ENCODE assay signal across 24 mouse cellular contexts in the genomic region with DNA sequence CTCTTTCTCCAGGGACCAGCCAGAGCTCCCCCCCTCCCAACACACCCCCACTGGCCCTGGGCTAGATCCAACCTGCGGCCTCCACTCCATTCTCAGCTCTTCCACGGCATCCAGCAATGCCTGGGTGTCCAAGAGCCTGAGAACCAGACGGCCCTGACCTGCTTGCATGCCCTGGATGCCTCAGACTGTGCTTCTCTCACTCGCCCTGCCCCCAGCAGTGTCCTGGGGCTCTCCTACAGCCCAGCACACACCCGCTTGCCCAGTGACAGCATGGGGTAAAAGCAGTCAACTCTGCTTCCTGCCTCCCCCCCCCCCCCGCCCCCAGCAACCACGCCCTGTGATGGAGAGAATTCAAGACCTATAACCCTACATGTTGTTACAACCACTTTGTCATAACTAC. TPM values are rescaled to one million over a fixed set of nuclear protein-coding genes. Genes with fewer than 3 reads are reported as not detected.
DNase-seq lines count a peak whose midpoint lies in the region; ATAC-seq and TF ChIP-seq lines count a peak whose summit lies in the region.
"Had no signal": no experiment of that assay in that cellular context is flagged by ENCODE, and none has a peak within 500 bp of the region (broad histone marks: within the 10 kb centered on the region; RNA-seq: fewer than 3 reads in every experiment).

No protein-coding gene starts in this region.

- no peak for TF ChIP-seq CTCF in ES-Bruce4 (IDR thresholded peaks at IDR 0.05; ENCODE audit: low read depth, low read length)
- TF ChIP-seq CTCF in Patski (IDR thresholded peaks at IDR 0.05), result no peak

- H3K27ac ChIP-seq in kidney, embryonic 16.5 days (ENCODE audit: low read length), result no peak overlapping the region
- no peak overlapping the region for H3K27ac ChIP-seq in kidney, embryonic 14.5 days (ENCODE audit: low read depth, low read length)
- no peak overlapping the region for H3K27ac ChIP-seq in ES-Bruce4 (ENCODE audit: insufficient read depth, low read length)
- H3K27ac ChIP-seq: embryonic facial prominence, embryonic 13.5 days; embryonic facial prominence, embryonic 15.5 days; forebrain, embryonic 10.5 days; forebrain, embryonic 12.5 days had no signal

- TF ChIP-seq POLR2A in ES-Bruce4 (IDR thresholded peaks at IDR 0.05; ENCODE audit: insufficient read depth, low read length), result no peak

- H3K27me3 ChIP-seq in kidney, embryonic 16.5 days (ENCODE audit: insufficient read depth, low read length), result no peaks in the 10 kb centered on the region; the same call in 1 of the 2 replicates
- H3K27me3 ChIP-seq in kidney, embryonic 14.5 days (ENCODE audit: control insufficient read depth, insufficient read depth, low read length), result no peaks in the 10 kb centered on the region
- H3K27me3 ChIP-seq in ES-Bruce4 (ENCODE audit: control insufficient read depth, insufficient read depth, low read length, poor library complexity, severe bottlenecking) (no peaks in the 10 kb centered on the region), Patski (no peaks in the 10 kb centered on the region)
- H3K27me3 ChIP-seq: embryonic facial prominence, embryonic 13.5 days; embryonic facial prominence, embryonic 15.5 days; forebrain, embryonic 12.5 days had no signal

- H3K4me3 ChIP-seq in kidney, embryonic 16.5 days (ENCODE audit: low read length), result no peak overlapping the region
- H3K4me3 ChIP-seq in kidney, embryonic 14.5 days (ENCODE audit: low read length), result no peak overlapping the region
- H3K4me3 ChIP-seq in ES-Bruce4 (ENCODE audit: low read depth, low read length), result no peak overlapping the region
- H3K4me3 ChIP-seq: embryonic facial prominence, embryonic 13.5 days; embryonic facial prominence, embryonic 15.5 days; erythroblast, embryonic 14.5 days; forebrain, embryonic 10.5 days; forebrain, embryonic 12.5 days had no signal

- in situ Hi-C loops in Patski (cut with MboI; ENCODE audit: low pct_unique_long_range_greater_than_20kb), result no loop called here

- H3K9ac ChIP-seq in kidney, embryonic 16.5 days (replicated peaks; ENCODE audit: low read length), result no peak overlapping the region
- H3K9ac ChIP-seq in kidney, embryonic 14.5 days (ENCODE audit: low read depth, low read length), result no peak overlapping the region
- H3K9ac ChIP-seq in ES-Bruce4 (ENCODE audit: low read depth, poor library complexity, severe bottlenecking), result no peak overlapping the region
- H3K9ac ChIP-seq: embryonic facial prominence, embryonic 13.5 days; embryonic facial prominence, embryonic 15.5 days; forebrain, embryonic 12.5 days had no signal

- peak; percentile 73; the same call in 1 of the 2 replicates for TF ChIP-seq EP300 in ES-Bruce4 (IDR thresholded peaks at IDR 0.05; ENCODE audit: insufficient read depth, low read depth, low read length)

- no peak for DNase-seq in Patski (ENCODE audit: low read depth, low spot score)
- DNase-seq in layer of hippocampus, postnatal 25 days (ENCODE audit: extremely low spot score in 1 of 2, low spot score in 1 of 2), result no peak
- DNase-seq in cerebellum, adult 11-12 months, result no peak
- no peak for DNase-seq in lung, postnatal 4 days
- DNase-seq: adrenal gland, adult 8-10 months; adrenal gland, postnatal 14 days; adrenal gland, postnatal 36 days; cerebellum, adult 18-20 months; cerebellum, adult 8-10 months; cerebellum, adult 9-11 months; cerebellum, postnatal 25 days; embryo, embryonic 11 days had no signal

- POLR2A ChIA-PET in Patski (lab: Charles Lee), result no interaction called here

- ATAC-seq in kidney, embryonic 16.5 days (ENCODE audit: low FRiP score, low TSS enrichment), result 0 out of 2 replicates have a peak, but pooled peaks have one; percentile 23
- no peak for ATAC-seq in kidney, embryonic 14.5 days (ENCODE audit: low FRiP score, low TSS enrichment)
- ATAC-seq in Patski, result peak; percentile 82
- ATAC-seq: activated CD4-positive, CD25-positive, alpha-beta regulatory T cell, adult 4 months; forebrain, embryonic 14.5 days; forebrain, embryonic 16.5 days had no signal

- H3K9me3 ChIP-seq in kidney, embryonic 16.5 days (ENCODE audit: low read length), result peaks cover 4% of the 10 kb centered on the region; the same call in 1 of the 2 replicates
- H3K9me3 ChIP-seq in kidney, embryonic 14.5 days (ENCODE audit: control insufficient read depth, low read length), result no peaks in the 10 kb centered on the region
- H3K9me3 ChIP-seq in ES-Bruce4 (replicated peaks; ENCODE audit: control insufficient read depth, insufficient read depth, low read length, poor library complexity, severe bottlenecking), result no peaks in the 10 kb centered on the region
- H3K9me3 ChIP-seq: embryonic facial prominence, embryonic 13.5 days; embryonic facial prominence, embryonic 15.5 days; forebrain, embryonic 12.5 days had no signal

- no peaks in the 10 kb centered on the region for H3K4me1 ChIP-seq in kidney, embryonic 16.5 days (ENCODE audit: insufficient read depth, low read length)
- no peaks in the 10 kb centered on the region for H3K4me1 ChIP-seq in kidney, embryonic 14.5 days (ENCODE audit: control insufficient read depth, insufficient read depth, low read length)
- H3K4me1 ChIP-seq in ES-Bruce4 (ENCODE audit: control insufficient read depth, insufficient read depth, low read length), result peaks cover 2% of the 10 kb centered on the region
- H3K4me1 ChIP-seq: embryonic facial prominence, embryonic 15.5 days had no signal

- no peaks in the 10 kb centered on the region for H3K36me3 ChIP-seq in kidney, embryonic 16.5 days (ENCODE audit: insufficient read depth, low read length)
- H3K36me3 ChIP-seq in kidney, embryonic 14.5 days (ENCODE audit: control insufficient read depth, insufficient read depth, low read length), result no peaks in the 10 kb centered on the region
- H3K36me3 ChIP-seq in ES-Bruce4 (ENCODE audit: control insufficient read depth, insufficient read depth, low read length, poor library complexity, severe bottlenecking), result no peaks in the 10 kb centered on the region
- H3K36me3 ChIP-seq: embryonic facial prominence, embryonic 13.5 days; embryonic facial prominence, embryonic 15.5 days; forebrain, embryonic 10.5 days; forebrain, embryonic 12.5 days; G1E had no signal

- CTCF ChIA-PET in Patski (lab: Charles Lee), result interaction anchor here (0.6 kb wide), 1 partner anchor 127 kb away, joined by 3 read pairs; no protein-coding TSS in a partner anchor

- WGBS in kidney, embryonic 16.5 days, result 67% methylated on average over 6 of the region's 7 CpGs
- 61% methylated on average over 7 of the region's 7 CpGs for WGBS in kidney, embryonic 14.5 days

- no peak overlapping the region for H3K4me2 ChIP-seq in kidney, embryonic 16.5 days (replicated peaks; ENCODE audit: low read depth, low read length)
- H3K4me2 ChIP-seq in kidney, embryonic 14.5 days (replicated peaks; ENCODE audit: low read depth, low read length), result no peak overlapping the region
- H3K4me2 ChIP-seq: embryonic facial prominence, embryonic 13.5 days; embryonic facial prominence, embryonic 15.5 days; forebrain, embryonic 12.5 days had no signal

RNA-seq across cellular contexts. Expression of gene Kcnk12, which starts 42.3 kb away (rescaled TPM):
- polyA plus RNA-seq in kidney, embryonic 16.5 days (2015; fragmentation: Nextera tagmentation; extraction: Ambion mirVana), result not detected in 2 replicates
- not detected in 2 replicates for polyA plus RNA-seq in kidney, embryonic 14.5 days (2014; fragmentation: Nextera tagmentation; extraction: Ambion mirVana)
- polyA plus RNA-seq in ES-Bruce4 (2011; ENCODE audit: insufficient read depth, insufficient read length, low read depth, missing spikeins) (0.33 TPM in 1 of 2 replicates, not detected in the other), Patski (2021) (not detected)
- total RNA-seq in layer of hippocampus, postnatal 25 days (2021), result 10 to 100 TPM; 23.4 to 25.7 TPM
- total RNA-seq: G1E had no signal
- polyA plus RNA-seq: activated CD4-positive, CD25-positive, alpha-beta regulatory T cell, adult 4 months; embryonic facial prominence, embryonic 13.5 days; G1E had no signal
